In the genomic region with DNA sequence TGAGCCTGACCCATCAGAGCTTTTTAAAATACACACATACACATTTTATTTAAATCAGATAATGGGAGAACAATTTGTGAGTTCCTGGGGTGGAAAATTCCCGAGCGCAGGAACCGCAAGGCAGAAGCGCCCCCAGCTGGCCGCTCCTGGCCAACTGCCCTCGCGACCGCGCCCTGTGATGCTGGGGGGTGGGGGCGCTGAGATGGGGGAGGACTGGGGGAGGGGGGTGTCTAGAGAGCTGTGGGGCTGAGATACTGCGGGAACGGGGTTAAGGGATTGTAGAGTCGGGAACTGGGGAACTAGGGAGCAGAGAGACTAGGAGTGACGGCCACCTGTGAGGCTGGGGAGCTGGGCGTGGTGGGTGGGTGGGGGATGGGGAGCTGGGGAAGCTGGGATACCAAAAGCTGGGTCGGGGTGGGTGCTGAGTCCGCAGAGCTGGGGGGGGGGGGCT, we compare ENCODE assay signal across 8 mouse cellular contexts. TPM values are rescaled to one million over a fixed set of nuclear protein-coding genes. Genes with fewer than 3 reads are reported as not detected.
DNase-seq lines count a peak whose midpoint lies in the region; ATAC-seq and TF ChIP-seq lines count a peak whose summit lies in the region.

No protein-coding gene starts in this region.

- no peaks in the 10 kb centered on the region for H3K36me3 ChIP-seq in hindbrain, embryonic 14.5 days (replicated peaks; ENCODE audit: control insufficient read depth, insufficient read depth)

- WGBS in hindbrain, embryonic 14.5 days: 1% methylated on average over 17 of the region's 17 CpGs

- TF ChIP-seq CTCF in left cerebral cortex, adult 2 months (IDR thresholded peaks at IDR 0.05): peak; percentile 66

- intact Hi-C loops in left cerebral cortex, adult 2 months (cut with DNase I): loop anchor here (2.0 to 5.0 kb wide), 5 partner anchors 41 to 428 kb away; a partner anchor contains a TSS

- H3K4me2 ChIP-seq in hindbrain, embryonic 14.5 days (replicated peaks): peak overlapping the region; percentile 71

- H3K9me3 ChIP-seq in hindbrain, embryonic 14.5 days (ENCODE audit: control insufficient read depth, low read length): no peaks in the 10 kb centered on the region

- no peaks in the 10 kb centered on the region for H3K4me1 ChIP-seq in hindbrain, embryonic 14.5 days (replicated peaks; ENCODE audit: control insufficient read depth, insufficient read depth, low read length)

- H3K27me3 ChIP-seq in hindbrain, embryonic 14.5 days (ENCODE audit: control insufficient read depth, insufficient read depth, low read length): no peaks in the 10 kb centered on the region

- peak; percentile 54; the same call in 1 of the 2 replicates for ATAC-seq in hindbrain, embryonic 14.5 days (ENCODE audit: low FRiP score)

- peak overlapping the region; percentile 57; the same call in 1 of the 2 replicates for H3K27ac ChIP-seq in hindbrain, embryonic 14.5 days
- H3K27ac ChIP-seq in left cerebral cortex, adult 2 months: peak overlapping the region; percentile 91

- H3K4me3 ChIP-seq in hindbrain, embryonic 14.5 days (replicated peaks; ENCODE audit: low read length): peak overlapping the region; percentile 32
- peak overlapping the region; percentile 44 for H3K4me3 ChIP-seq in left cerebral cortex, adult 2 months

- DNase-seq in R1 (ENCODE audit: low read depth, low spot score): peak; percentile 85
- DNase-seq in cerebellum, adult 9-10 months: peak; percentile 78
- DNase-seq in frontal cortex, postnatal 36 days (ENCODE audit: low spot score in 2 of 2): peak; percentile 70 to 72
- DNase-seq in hindbrain, embryonic 14.5 days (ENCODE audit: low spot score): peak; percentile 54
- peak; percentile 77 to 79 for DNase-seq in left cerebral cortex, adult 2 months (ENCODE audit: extremely low spot score in 1 of 2, low spot score in 2 of 2)
- DNase-seq in lung, postnatal 36 days: peak; percentile 87
- peak; percentile 57 for DNase-seq in skeletal muscle tissue, adult 2 months (ENCODE audit: low read depth, low spot score)
- DNase-seq in B cell, adult 2 months: no peak

- H3K9ac ChIP-seq in hindbrain, embryonic 14.5 days: peak overlapping the region; percentile 54

RNA-seq across cellular contexts. Expression of a gene that starts 33.2 kb away (rescaled TPM):
- 8.1 and 10.1 TPM in 2 replicates for polyA plus RNA-seq in hindbrain, embryonic 14.5 days (2014; fragmentation: Nextera tagmentation; extraction: Ambion mirVana)
- 1 to 10 TPM; 4.1 TPM for total RNA-seq in left cerebral cortex, adult 2 months (2021)

RNA-seq across cellular contexts. Expression of a gene that starts 40.3 kb away (rescaled TPM):
- polyA plus RNA-seq in hindbrain, embryonic 14.5 days (2014; fragmentation: Nextera tagmentation; extraction: Ambion mirVana): 65.6 and 80.9 TPM in 2 replicates
- total RNA-seq in left cerebral cortex, adult 2 months (2021): 100 to 1,000 TPM; 113 TPM

Comparison
In these comparisons a context has a peak if more than half of its experiments do, and no peak if none do; other contexts are left out.
1. DNase-seq: peak in R1 (single experiment), cerebellum, adult 9-10 months (single experiment), frontal cortex, postnatal 36 days (2 of 2), hindbrain, embryonic 14.5 days (single experiment), left cerebral cortex, adult 2 months (2 of 2), lung, postnatal 36 days (single experiment) and skeletal muscle tissue, adult 2 months (single experiment); none in B cell, adult 2 months (0 of 2).